Mouse (Mus musculus): ENCODE measurements around the gene Hpn. TPM values are rescaled to one million over a fixed set of nuclear protein-coding genes. Genes with fewer than 3 reads are reported as not detected.

Gene Hpn
- polyA plus RNA-seq, 1 experiment from 2014 or later, result 3.0 TPM

DNA sequence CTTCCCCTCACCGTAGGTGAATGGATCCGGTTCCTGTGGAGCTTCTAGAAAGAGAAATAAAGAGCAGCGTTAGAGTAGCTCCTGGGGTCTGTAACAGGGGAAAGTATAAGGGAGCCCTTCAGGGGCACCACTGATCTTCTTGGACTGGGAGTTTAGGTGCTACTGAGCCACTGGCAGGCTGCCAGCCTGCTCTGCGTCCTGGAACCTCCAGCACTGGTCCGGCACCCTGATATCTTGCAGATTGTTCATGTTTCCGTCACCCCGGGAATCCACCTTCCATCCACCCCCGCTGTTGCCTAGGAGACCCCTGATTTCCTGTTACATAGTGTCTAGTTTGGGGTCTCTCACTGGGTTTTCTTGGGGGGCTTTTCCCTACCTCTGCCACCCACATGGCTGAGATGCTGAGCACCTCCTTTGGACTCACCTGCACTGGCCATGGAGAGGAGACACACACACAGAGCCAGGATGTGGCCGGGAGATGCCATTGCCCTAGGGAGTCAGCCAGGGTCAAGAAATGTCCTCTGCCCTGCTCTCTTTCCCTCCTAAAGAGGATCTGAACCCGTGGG is 61.1 kb downstream of the Hpn start:
- Histone ChIP-seq H3K27me3 (ENCODE audit: insufficient read depth, poor library complexity, severe bottlenecking) (peaks cover 61% of the 10 kb centered on the region), H3K36me3 (no peaks in the 10 kb centered on the region), H3K27ac (no peak overlapping the region), H3K9me3 (no peaks in the 10 kb centered on the region), H3K4me3 (no peak overlapping the region), H3K4me1 (replicated peaks) (peaks cover 68% of the 10 kb centered on the region)
- DNase-seq (ENCODE audit: low spot score), result no peak
- 34% methylated on average over 10 of the region's 10 CpGs for WGBS

GRCm38 (mm10) chr7:31052636-31053434 is 62.3 kb downstream of the Hpn start:
- Histone ChIP-seq H3K27ac (no peak overlapping the region; the same call in 1 of the 2 replicates), H3K9me3 (no peaks in the 10 kb centered on the region), H3K36me3 (no peaks in the 10 kb centered on the region), H3K4me3 (peak overlapping the region; percentile 33), H3K4me1 (replicated peaks) (peaks cover 68% of the 10 kb centered on the region), H3K27me3 (ENCODE audit: insufficient read depth, poor library complexity, severe bottlenecking) (peaks cover 72% of the 10 kb centered on the region)
- 1% methylated on average over 34 of the region's 34 CpGs for WGBS
- DNase-seq (ENCODE audit: low spot score), result peak; percentile 51

- H3K4me3 ChIP-seq, result peak overlapping the region; percentile 33
- no peak for DNase-seq (ENCODE audit: low spot score)
- H3K9me3 ChIP-seq, result no peaks in the 10 kb centered on the region
- no peaks in the 10 kb centered on the region for H3K36me3 ChIP-seq
- H3K4me1 ChIP-seq (replicated peaks), result peaks cover 68% of the 10 kb centered on the region
- WGBS, result 2% methylated on average over 22 of the region's 22 CpGs
- H3K27ac ChIP-seq, result no peak overlapping the region
- H3K27me3 ChIP-seq (ENCODE audit: insufficient read depth, poor library complexity, severe bottlenecking), result peaks cover 78% of the 10 kb centered on the region
Measured at GRCm38 (mm10) chr7:31052251-31052635, 62.8 kb downstream of the Hpn start.

DNA sequence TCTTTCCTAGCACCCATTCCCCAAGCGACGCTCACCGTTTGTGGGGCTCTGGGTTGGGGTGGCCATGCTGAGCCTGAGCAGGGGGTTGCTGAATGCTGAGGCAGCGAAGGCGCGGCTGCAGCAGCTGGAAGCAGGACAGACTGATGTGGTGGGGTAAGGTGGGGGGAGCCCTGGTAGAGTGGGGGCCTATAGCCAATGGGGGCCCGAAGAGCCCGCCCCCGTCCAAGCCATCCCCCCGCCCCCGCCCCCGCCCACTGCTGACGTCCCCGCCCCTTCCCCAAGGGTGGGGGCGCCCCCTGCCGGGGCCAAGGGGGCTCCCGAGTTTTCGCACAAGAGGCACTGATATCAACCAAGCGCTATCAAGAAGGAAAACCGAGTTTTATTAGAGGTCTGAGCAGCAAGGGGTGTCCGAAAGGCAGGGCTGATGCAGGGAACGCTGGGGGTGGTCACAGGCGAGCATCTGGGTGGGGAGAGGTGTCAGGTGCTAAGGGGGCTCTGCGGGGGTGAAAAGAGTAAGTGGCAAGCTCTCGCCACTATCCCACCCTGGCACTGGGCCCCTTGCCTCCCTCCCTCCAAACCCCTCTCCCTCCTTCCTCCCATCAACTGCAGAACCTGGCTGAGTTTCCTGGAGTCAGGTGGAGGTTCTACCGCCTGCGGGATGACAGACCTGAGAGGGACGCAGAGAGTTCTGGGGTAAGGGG is 63.6 kb downstream of the Hpn start, which contains the start of gene Fxyd7:
Gene Fxyd7, minus strand, starts transcription at position 147 of the 701 bp plus-strand sequence.
- peak within 1 kb of the TSS; percentile 38 for H3K4me3 ChIP-seq
- peaks cover 68% of the 10 kb centered on the region for H3K4me1 ChIP-seq (replicated peaks)

DNA sequence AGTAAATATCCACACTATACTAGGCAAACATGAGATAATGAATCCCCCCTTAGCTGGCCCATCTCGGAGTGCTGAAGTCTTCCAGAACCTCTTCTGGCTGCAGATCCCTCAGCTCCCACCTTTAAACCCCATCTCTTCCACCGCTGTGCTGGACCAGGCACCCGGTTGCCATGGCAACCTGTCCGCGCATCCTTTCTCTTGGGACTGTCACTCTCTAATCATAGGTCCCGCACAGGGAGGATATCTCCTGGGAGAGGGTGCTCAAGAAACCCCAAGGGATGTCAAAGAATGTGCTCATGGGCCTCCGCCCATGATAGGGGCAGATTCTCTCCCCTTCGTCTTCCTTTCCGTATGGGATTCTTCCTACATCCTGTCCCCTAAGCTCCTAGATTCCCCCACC is 64.2 kb downstream of the Hpn start:
- H3K27me3 ChIP-seq (ENCODE audit: insufficient read depth, poor library complexity, severe bottlenecking), result peaks cover 86% of the 10 kb centered on the region
- WGBS, result 5% methylated on average over 9 of the region's 9 CpGs
- no peak for DNase-seq (ENCODE audit: low spot score)
- H3K9me3 ChIP-seq, result no peaks in the 10 kb centered on the region
- peaks cover 66% of the 10 kb centered on the region for H3K4me1 ChIP-seq (replicated peaks)
- H3K27ac ChIP-seq, result no peak overlapping the region
- H3K4me3 ChIP-seq, result peak overlapping the region; percentile 33; the same call in 1 of the 2 replicates
- no peaks in the 10 kb centered on the region for H3K36me3 ChIP-seq

More for the DNA sequence above, 63.6 kb downstream of the Hpn start, which contains the start of gene Fxyd7:
- Histone ChIP-seq H3K9me3 (no peaks in the 10 kb centered on the region), H3K27me3 (ENCODE audit: insufficient read depth, poor library complexity, severe bottlenecking) (peaks cover 83% of the 10 kb centered on the region), H3K36me3 (no peaks in the 10 kb centered on the region), H3K27ac (no peak within 1 kb of the TSS)
- 1% methylated on average over 28 of the region's 28 CpGs for WGBS
- no peak for DNase-seq (ENCODE audit: low spot score)

- Histone ChIP-seq H3K27ac (no peak overlapping the region), H3K9me3 (no peaks in the 10 kb centered on the region), H3K4me1 (replicated peaks) (peaks cover 62% of the 10 kb centered on the region), H3K36me3 (no peaks in the 10 kb centered on the region), H3K27me3 (ENCODE audit: insufficient read depth, poor library complexity, severe bottlenecking) (peaks cover 86% of the 10 kb centered on the region), H3K4me3 (peak overlapping the region; percentile 38; the same call in 1 of the 2 replicates)
- WGBS, result 5% methylated on average over 6 of the region's 6 CpGs
- DNase-seq (ENCODE audit: low spot score), result no peak
Measured at GRCm38 (mm10) chr7:31050487-31050886, 64.6 kb downstream of the Hpn start.

GRCm38 (mm10) chr7:31049846-31050281 is 65.2 kb downstream of the Hpn start:
- Histone ChIP-seq H3K9me3 (no peaks in the 10 kb centered on the region), H3K4me3 (peak overlapping the region; percentile 38), H3K36me3 (no peaks in the 10 kb centered on the region), H3K27me3 (ENCODE audit: insufficient read depth, poor library complexity, severe bottlenecking) (peaks cover 89% of the 10 kb centered on the region), H3K4me1 (replicated peaks) (peaks cover 55% of the 10 kb centered on the region), H3K27ac (0 out of 2 replicates have a peak overlapping the region, but pooled peaks have one; percentile 23)
- DNase-seq (ENCODE audit: low spot score), result no peak
- WGBS, result under 1% methylated on average over 12 of the region's 15 CpGs

DNA sequence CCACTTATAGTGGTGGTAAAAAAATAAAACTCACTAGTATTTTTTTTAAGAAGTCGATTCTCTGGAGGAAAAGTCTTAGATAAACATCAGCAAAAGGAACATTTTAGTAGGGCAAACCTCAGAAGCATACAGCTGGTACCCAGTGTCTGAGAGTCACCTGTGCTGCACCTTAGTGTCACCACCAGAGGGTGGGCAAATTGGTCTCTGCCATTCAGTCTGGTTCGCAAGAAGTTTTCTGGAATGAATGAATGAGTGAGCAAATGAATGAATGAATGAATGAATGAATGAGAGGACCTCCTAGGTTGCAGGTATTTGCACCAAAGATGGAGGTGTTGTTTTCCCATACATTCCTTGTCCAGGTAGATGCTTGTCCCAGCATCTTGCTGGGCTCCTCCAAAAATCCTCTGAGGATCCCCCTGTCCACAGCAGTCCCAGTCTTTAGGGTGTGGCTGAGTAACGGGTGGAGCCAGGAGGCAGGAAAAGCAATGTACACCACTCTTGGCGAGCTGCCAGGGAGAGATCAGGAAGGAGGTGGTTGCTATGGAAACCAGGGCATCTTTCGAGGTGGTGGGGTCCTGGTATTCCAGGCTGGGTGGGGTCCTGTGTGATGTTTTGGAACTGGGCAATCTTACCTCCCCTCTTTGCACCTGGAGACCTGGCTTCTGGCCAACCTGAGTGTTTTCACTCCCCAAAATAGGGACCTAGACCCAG is 65.8 kb downstream of the Hpn start:
- Histone ChIP-seq H3K4me1 (replicated peaks) (peaks cover 50% of the 10 kb centered on the region), H3K27me3 (ENCODE audit: insufficient read depth, poor library complexity, severe bottlenecking) (peaks cover 89% of the 10 kb centered on the region), H3K36me3 (no peaks in the 10 kb centered on the region), H3K9me3 (no peaks in the 10 kb centered on the region), H3K4me3 (peak overlapping the region; percentile 38; the same call in 1 of the 2 replicates), H3K27ac (no peak overlapping the region)
- DNase-seq (ENCODE audit: low spot score), result no peak
- 24% methylated on average over 5 of the region's 5 CpGs for WGBS

Other genes starting within 250 kb of the Hpn start
- 0.11 TPM in 1 of 2 replicates, not detected in the other for gene Cd22, start 234.9 kb downstream of the Hpn start, polyA plus RNA-seq (2016; fragmentation: Nextera tagmentation; extraction: Ambion mirVana)
- 0.61 and 0.67 TPM in 2 replicates for gene Mag, start 200.4 kb downstream of the Hpn start, polyA plus RNA-seq (2016; fragmentation: Nextera tagmentation; extraction: Ambion mirVana)
- not detected in 2 replicates for gene Hamp2, start 190.6 kb downstream of the Hpn start, polyA plus RNA-seq (2016; fragmentation: Nextera tagmentation; extraction: Ambion mirVana)
- not detected in 2 replicates for gene Hamp, start 171.3 kb downstream of the Hpn start, polyA plus RNA-seq (2016; fragmentation: Nextera tagmentation; extraction: Ambion mirVana)
- 23.6 and 26.3 TPM in 2 replicates for gene Usf2, start 158.5 kb downstream of the Hpn start, polyA plus RNA-seq (2016; fragmentation: Nextera tagmentation; extraction: Ambion mirVana)
- gene Lsr, start 141.8 kb downstream of the Hpn start, polyA plus RNA-seq (2016; fragmentation: Nextera tagmentation; extraction: Ambion mirVana), result 21.2 and 29.8 TPM in 2 replicates
- 1.4 and 2.0 TPM in 2 replicates for gene Fam187b, start 141.5 kb downstream of the Hpn start, polyA plus RNA-seq (2016; fragmentation: Nextera tagmentation; extraction: Ambion mirVana)
- gene Fxyd5, start 72.8 kb downstream of the Hpn start, polyA plus RNA-seq (2016; fragmentation: Nextera tagmentation; extraction: Ambion mirVana), result 11.6 and 14.7 TPM in 2 replicates
- gene Fxyd7, start 63.8 kb downstream of the Hpn start, polyA plus RNA-seq (2016; fragmentation: Nextera tagmentation; extraction: Ambion mirVana), result 1.4 and 7.6 TPM in 2 replicates
- 14.0 and 17.1 TPM in 2 replicates for gene Fxyd1, start 58.1 kb downstream of the Hpn start, polyA plus RNA-seq (2016; fragmentation: Nextera tagmentation; extraction: Ambion mirVana)
- 2.3 and 6.3 TPM in 2 replicates for gene Lgi4, start 55.9 kb downstream of the Hpn start, polyA plus RNA-seq (2016; fragmentation: Nextera tagmentation; extraction: Ambion mirVana)
- 7.9 and 10.8 TPM in 2 replicates for gene Fxyd3, start 38.6 kb downstream of the Hpn start, polyA plus RNA-seq (2016; fragmentation: Nextera tagmentation; extraction: Ambion mirVana)
- 1.2 and 1.3 TPM in 2 replicates for gene Scn1b, start 11.7 kb upstream of the Hpn start, polyA plus RNA-seq (2016; fragmentation: Nextera tagmentation; extraction: Ambion mirVana)
- gene Gramd1a, start 40.6 kb upstream of the Hpn start, polyA plus RNA-seq (2016; fragmentation: Nextera tagmentation; extraction: Ambion mirVana), result 111 and 144 TPM in 2 replicates
- gene Scgb2b2, start 175.2 kb upstream of the Hpn start, polyA plus RNA-seq (2016; fragmentation: Nextera tagmentation; extraction: Ambion mirVana), result not detected in 2 replicates
- gene Scgb1b2, start 176.5 kb upstream of the Hpn start, polyA plus RNA-seq (2016; fragmentation: Nextera tagmentation; extraction: Ambion mirVana), result not detected in 2 replicates
- gene Scgb2b3, start 246.8 kb upstream of the Hpn start, polyA plus RNA-seq (2016; fragmentation: Nextera tagmentation; extraction: Ambion mirVana), result not detected in 2 replicates